Mouse (Mus musculus): ENCODE measurements at regions not wholly inside any gene's neighbourhood (a gene's known extent, or its start where the extent isn't known, plus 50 kb on each side); places are given as distances from the start of the nearest gene placed in this dataset.

DNA sequence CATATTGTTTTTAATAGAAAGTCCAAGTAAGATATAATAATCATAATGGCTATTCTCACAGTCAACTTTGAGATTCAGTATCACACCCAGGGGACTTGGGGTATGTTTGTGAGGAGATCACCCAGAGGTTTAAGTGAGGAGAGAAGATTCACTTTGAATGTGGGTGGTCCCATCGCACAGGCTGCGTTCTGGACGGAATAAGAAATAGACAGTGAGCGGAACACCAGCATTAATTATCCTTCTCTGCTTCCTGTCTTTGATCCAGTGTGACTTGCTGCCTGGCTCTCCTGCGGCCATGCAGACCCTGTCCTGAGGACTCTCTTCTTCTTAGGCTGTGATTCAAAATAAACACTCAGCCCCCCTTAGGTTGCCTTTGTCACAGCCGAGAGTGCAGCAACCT is 60.6 kb upstream of the Kras start:
- no peak for DNase-seq (ENCODE audit: low spot score)

DNA sequence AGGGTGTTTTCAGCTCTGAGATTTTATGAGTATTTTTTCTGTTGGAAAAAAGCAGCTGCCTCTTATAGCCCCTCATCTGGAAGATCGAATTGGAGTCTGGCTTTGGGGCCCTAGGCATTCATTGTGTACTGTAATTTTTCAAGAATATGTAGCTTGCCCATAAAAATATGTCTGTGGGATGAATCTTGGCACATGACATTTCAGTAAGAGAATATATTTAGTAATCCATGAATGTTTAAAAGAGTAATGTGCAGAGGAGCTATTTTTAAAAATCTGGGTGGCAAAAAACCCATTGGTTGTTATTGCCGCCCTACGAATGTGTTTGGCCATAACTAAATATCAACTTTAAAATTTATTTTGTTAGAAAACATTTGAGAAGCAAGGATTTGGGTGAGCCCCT is 59.0 kb upstream of the Kras start:
- no peak for DNase-seq (ENCODE audit: low spot score)

DNA sequence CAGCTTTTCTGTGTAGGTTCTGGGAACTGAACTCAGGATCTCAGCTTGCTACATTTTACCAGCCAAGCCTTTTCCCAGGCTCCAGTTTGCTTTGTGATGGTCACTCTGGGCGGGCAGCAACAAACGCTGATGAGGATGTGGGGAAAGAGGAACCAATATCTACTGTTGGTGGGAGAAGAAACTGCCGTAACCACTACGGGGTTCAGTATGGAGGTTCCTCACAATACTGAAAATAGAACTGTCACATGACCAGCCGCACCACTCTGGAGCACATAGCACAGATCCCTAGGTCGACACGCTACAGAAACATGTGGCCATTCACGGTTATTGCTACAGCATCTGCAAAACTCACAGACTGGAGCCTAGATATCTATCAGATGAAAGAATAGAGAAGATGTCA is 57.2 kb upstream of the Kras start:
- no peak for DNase-seq (ENCODE audit: low spot score)

DNA sequence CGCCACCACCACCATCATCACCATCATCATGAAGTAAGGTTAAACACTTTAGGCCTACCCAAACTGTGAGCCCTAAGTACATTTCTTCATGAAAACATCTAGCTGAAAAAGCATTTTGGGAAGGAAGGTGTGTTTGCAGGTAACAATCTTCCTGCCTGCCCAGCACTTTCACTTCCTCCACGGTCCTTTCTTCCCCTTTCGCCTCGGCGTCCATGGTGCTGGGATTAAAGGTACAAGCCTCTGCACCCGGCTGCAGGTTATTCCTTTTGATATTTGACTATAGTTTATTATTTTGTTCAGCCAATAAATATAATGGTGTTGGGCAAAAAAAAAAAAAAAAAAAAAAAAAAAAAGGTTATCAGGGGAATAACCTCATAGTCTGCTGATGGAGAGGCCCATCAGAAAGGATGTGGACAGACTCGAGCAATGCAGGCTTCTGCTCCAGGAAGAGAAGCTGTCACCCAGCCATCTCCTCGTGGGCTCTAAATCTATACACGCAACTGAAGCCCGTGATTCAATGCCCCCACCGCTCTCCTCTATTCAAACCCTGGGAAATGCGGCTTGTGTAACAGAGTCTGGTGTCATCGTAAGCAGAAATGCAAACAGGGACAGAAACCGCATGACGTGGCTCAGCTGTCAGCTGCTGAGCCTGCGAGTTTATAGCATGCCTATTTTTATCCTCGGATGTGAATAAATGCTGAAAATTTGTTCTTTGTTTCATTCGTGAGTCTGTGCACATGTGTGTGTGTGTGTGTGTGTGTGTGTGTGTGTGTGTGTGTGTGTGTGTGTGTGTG is 56.5 kb upstream of the Kras start:
- DNase-seq (ENCODE audit: low spot score): no peak

DNA sequence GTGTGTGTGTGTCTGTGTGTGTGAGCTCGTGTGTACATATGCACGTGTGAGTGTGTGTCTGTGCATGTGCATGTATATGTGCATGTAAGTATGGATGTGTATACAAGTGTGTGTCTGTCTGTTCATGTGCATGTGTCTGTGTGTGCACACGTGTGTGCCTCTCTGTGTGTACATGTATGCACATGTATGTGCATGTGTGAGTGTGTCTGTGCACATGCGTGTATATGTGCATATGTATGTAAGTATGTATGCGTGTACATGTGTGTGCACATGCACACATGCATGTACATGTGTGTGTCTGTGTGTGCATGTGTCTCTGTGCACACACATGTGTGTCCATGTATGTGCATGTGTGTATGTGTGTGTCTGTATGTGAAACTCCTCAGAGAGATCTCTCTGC is 55.6 kb upstream of the Kras start:
- no peak for DNase-seq (ENCODE audit: low spot score)

DNA sequence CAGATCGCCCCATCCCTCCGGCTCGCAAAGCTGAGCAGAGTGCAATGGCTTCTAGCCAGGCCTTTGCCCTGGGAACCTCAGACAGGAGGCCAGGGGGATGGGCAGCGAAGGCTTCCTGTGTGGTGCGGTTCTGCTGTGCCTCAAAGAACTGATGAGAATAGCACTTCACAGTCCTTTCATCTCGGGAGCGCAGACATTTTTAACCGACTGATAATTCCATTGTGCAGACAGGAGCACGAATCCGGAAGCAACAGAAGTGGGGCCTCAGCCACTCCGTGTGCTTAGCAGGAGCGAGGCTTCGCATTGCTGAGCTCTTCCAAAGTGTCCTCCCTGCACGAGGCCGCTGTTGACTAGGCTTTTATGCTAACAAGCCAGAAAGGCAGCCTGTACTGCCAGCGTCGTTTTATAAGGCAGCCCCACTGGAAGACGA is 53.6 kb upstream of the Kras start:
- DNase-seq (ENCODE audit: low spot score): peak; percentile 14

DNA sequence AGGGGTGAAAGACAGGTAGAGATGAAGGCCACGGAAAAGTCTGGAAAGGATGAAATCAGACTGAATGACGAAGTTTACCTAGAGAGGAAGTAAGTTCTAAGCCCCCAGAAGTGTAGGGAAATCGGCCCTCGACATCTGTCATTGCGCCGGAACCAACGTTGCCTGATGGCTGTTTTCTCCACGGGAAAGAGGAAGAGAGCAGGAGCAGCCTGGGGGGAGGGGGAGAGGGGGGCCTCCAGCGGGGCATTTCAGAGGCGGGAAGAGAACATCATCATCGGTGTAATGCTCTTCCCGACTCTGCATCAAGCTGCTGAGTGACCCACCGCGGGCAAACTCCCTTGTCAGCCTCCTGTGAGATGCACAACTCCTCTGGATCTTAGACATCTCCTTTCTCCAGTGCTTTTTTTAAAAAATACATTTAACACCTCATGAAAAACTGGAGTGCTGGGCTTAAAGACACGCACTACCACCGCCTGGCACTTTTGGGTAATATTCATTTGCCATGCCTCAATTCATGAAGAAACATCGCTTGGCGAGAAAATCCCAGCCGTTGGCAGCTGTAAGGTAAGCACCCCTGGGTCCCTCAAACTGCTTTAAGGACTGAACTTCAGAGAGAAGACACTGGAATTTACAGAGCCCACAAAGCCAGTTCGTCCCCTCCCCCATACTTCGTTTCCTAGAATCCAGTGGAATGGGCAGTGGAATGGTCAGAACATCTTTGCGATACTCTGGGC is 53.0 kb upstream of the Kras start:
- DNase-seq (ENCODE audit: low spot score): no peak

DNA sequence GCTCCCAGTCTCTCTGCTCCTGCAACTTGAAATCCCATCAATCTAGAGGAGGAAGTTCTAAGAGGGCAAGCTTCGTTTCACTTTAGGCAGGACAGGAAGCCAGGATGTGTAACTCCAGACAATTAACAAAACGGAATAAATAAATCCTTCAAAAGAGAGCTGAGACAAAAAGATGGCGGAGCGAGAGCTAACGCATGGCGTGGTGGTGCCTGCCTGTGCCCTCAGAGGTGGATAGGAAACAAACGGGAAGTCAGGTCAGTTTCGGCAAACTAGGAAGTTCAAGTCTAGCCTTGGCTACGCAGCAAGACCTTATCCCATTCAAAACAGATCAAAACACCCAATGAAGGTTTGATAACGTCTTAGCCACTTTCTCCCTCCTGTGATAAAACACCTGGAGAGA is 52.1 kb upstream of the Kras start:
- no peak for DNase-seq (ENCODE audit: low spot score)

DNA sequence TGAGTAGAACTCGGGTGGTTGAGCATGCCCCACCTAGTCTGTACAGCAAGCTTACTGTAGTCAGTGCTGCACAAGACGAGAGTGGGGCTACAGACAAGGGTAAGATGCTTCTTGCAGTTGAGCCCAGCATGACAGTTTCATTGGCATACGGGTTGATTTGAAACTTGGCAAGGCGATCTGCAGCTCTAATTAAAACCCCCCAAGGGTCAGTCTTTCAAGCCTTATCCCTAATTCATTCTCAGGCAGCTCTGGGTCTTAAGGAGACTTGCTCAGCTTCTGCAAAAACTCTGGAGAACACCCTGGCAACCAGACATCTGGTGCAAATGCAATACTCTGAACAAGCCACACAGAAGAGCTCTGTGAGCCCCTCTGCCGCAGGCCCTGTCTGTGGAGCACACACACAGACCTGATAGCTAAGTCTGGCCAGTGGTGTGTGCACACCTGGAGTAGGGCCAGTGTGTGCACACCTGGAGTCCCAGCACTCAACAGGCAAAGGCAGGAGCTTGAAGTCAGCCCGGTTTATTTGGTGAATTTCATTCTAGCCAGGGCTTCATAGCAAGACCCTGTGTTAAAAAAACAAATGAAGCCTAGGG is 50.3 kb upstream of the Kras start:
- DNase-seq (ENCODE audit: low spot score): no peak

Measured in urinary bladder, postnatal 14 days (tissue).